Mouse (Mus musculus) midbrain, postnatal 0 days (tissue): ENCODE results near the gene Kifc1. TPM values are rescaled to one million over a fixed set of nuclear protein-coding genes. Genes with fewer than 3 reads are reported as not detected.
A peak's percentile ranks its signal among the peaks of the same experiment; 100 is the strongest.

Experiments
- ATAC-seq: fragments of 200-750 bp; cut with Nextera tagmentation; 2 replicates; pipeline ENCODE4 v1.8.0; 2017; ENCODE audit warnings: moderate number of reproducible peaks, mild to moderate bottlenecking, moderate TSS enrichment, moderate library complexity; ENCODE audit not compliant: low FRiP score
- DNase-seq: peaks from one replicate; pipeline ENCODE4 v3.0.0-alpha.2; 2015; ENCODE audit warnings: low spot score
- H3K27ac ChIP-seq: fragments of 300-500 bp; sonication (generic); 2 replicates; pipeline ENCODE4 v1.5.1; 2014; ENCODE audit warnings: low read depth, mild to moderate bottlenecking, low read length, mixed read lengths
- H3K27me3 ChIP-seq: fragments of 300-500 bp; sonication (generic); 2 replicates; pipeline ENCODE4 v1.6.1; 2014; ENCODE audit warnings: low read length, control low read depth, mixed read lengths; ENCODE audit not compliant: insufficient read depth
- H3K36me3 ChIP-seq: fragments of 300-500 bp; sonication (generic); 2 replicates; pipeline ENCODE4 v1.6.1; 2014; ENCODE audit warnings: low read length, control low read depth, mixed read lengths; ENCODE audit not compliant: insufficient read depth
- H3K4me1 ChIP-seq: fragments of 300-500 bp; sonication (generic); 2 replicates; pipeline ENCODE4 v1.6.1; 2014; ENCODE audit warnings: mild to moderate bottlenecking, control low read depth, antibody characterized with exemption, low read length, mixed read lengths; ENCODE audit not compliant: insufficient read depth
- H3K4me2 ChIP-seq: fragments of 300-500 bp; sonication (generic); 2 replicates; pipeline ENCODE4 v1.6.1; 2014; ENCODE audit warnings: low read depth, mild to moderate bottlenecking, low read length, mixed read lengths; ENCODE audit not compliant: poor library complexity, severe bottlenecking
- H3K4me3 ChIP-seq: fragments of 300-500 bp; sonication (generic); 2 replicates; pipeline ENCODE4 v1.5.1; 2014; ENCODE audit warnings: low read depth, mild to moderate bottlenecking, low read length, moderate library complexity
- H3K9ac ChIP-seq: fragments of 300-500 bp; sonication (generic); replicated peaks from 2 replicates; pipeline ENCODE4 v1.6.1; 2014; ENCODE audit warnings: mild to moderate bottlenecking, low read length, moderate library complexity, mixed read lengths; ENCODE audit not compliant: poor library complexity, severe bottlenecking
- H3K9me3 ChIP-seq: fragments of 300-500 bp; sonication (generic); 2 replicates; pipeline ENCODE4 v1.6.1; 2016; ENCODE audit warnings: low read length, control low read depth
- CTCF ChIP-seq: IDR thresholded peaks from 2 replicates; pipeline ENCODE4 v1.5.1; 2016; ENCODE audit warnings: antibody characterized with exemption, mild to moderate bottlenecking
- WGBS: fragments of 180-500 bp; shearing (Covaris S2); extraction: QIAGEN DNeasy Blood & Tissue Kit; methylation state at CpG from one replicate; pipeline ENCODE4 v1.1.7; 2014; 5-methylcytosine and 5-hydroxymethylcytosine counted together
- polyA plus RNA-seq: library from polyadenylated mRNA; unstranded; fragments of >200 nt; fragmentation: Nextera tagmentation; extraction: Ambion mirVana; gene quantifications from 2 replicates; pipeline ENCODE4 v1.2.1, GENCODE M21; 2015
- total RNA-seq: library from RNA; depleted of rRNA; stranded (reverse); fragments of >200 nt; gene quantifications from 2 replicates; pipeline ENCODE4 v1.2.3, GENCODE M21; 2014; rRNA removed

Gene Kifc1
- total RNA-seq (4.3 and 5.0 TPM in 2 replicates), polyA plus RNA-seq (1.4 and 2.2 TPM in 2 replicates)

DNA sequence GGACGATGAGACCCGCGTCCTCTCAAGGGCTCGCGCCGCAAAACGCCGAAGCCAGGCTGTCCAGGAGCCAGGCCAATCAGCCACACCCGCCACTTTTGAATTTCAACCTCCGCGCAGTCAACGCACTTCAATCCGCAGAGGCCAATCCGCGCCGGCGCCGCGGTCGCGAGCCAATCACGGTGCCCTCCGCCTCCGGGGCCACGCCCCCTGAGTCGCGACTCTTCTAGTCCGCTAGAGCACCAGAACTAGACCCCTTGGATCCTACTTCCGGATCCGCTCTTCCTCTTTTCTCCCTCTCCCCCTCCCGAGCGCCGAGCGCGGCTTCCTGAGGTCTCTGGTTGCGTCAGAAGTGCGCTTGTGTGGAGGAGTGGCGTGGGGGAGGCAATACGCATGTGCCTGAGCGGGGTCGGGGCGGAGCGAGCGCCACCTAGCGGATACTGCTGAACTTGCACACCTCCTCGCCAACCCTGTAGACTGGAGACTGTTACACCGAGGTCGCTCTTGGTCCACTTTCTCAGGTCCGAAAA lies at the start of gene Kifc1:
Kifc1 (minus strand) TSS at position 129 of the 527 bp plus-strand sequence.
- peak; percentile 99 for ATAC-seq
- WGBS: under 1% methylated on average over 49 of the region's 49 CpGs
- no peak within 1 kb of the TSS for H3K27ac ChIP-seq

GRCm38 (mm10) chr17:33938783-33939182 lies 48.3 kb upstream of the Kifc1 start:
- Histone ChIP-seq H3K4me3 (no peak overlapping the region), H3K4me1 (peaks cover 16% of the 10 kb centered on the region), H3K4me2 (no peak overlapping the region), H3K27me3 (no peaks in the 10 kb centered on the region), H3K9ac (no peak overlapping the region), H3K27ac (no peak overlapping the region), H3K36me3 (peaks cover 20% of the 10 kb centered on the region), H3K9me3 (no peaks in the 10 kb centered on the region)
- ATAC-seq: no peak
- WGBS: 88% methylated on average over 11 of the region's 11 CpGs
- DNase-seq: no peak
- no peak for TF ChIP-seq CTCF

More for the DNA sequence above, at the start of gene Kifc1:
- Histone ChIP-seq H3K4me1 (no peaks in the 10 kb centered on the region), H3K9me3 (no peaks in the 10 kb centered on the region), H3K4me2 (peak within 1 kb of the TSS; percentile 66), H3K27me3 (no peaks in the 10 kb centered on the region), H3K4me3 (peak within 1 kb of the TSS; percentile 50), H3K36me3 (no peaks in the 10 kb centered on the region), H3K9ac (no peak within 1 kb of the TSS; the same call in 1 of the 2 replicates)
- DNase-seq: peak; percentile 100
- TF ChIP-seq CTCF: peak; percentile 100

- H3K9ac ChIP-seq: no peak overlapping the region
- H3K4me3 ChIP-seq: no peak overlapping the region
- peaks cover 20% of the 10 kb centered on the region for H3K36me3 ChIP-seq
- DNase-seq (no peak), ATAC-seq (no peak)
- H3K9me3 ChIP-seq: no peaks in the 10 kb centered on the region
- no peak overlapping the region for H3K4me2 ChIP-seq
- 85% methylated on average over 15 of the region's 15 CpGs for WGBS
- no peak for TF ChIP-seq CTCF
- peaks cover 16% of the 10 kb centered on the region for H3K4me1 ChIP-seq
- H3K27me3 ChIP-seq: no peaks in the 10 kb centered on the region
- no peak overlapping the region for H3K27ac ChIP-seq
These were observed 46.5 kb upstream of the Kifc1 start for GRCm38 (mm10) chr17:33936993-33937392.

- Histone ChIP-seq H3K4me3 (no peak overlapping the region), H3K9ac (no peak overlapping the region), H3K27me3 (no peaks in the 10 kb centered on the region), H3K9me3 (no peaks in the 10 kb centered on the region), H3K4me1 (peaks cover 11% of the 10 kb centered on the region), H3K27ac (no peak overlapping the region), H3K4me2 (no peak overlapping the region), H3K36me3 (peaks cover 20% of the 10 kb centered on the region)
- DNase-seq (no peak), ATAC-seq (no peak)
- 91% methylated on average over 21 of the region's 21 CpGs for WGBS
- TF ChIP-seq CTCF: no peak
These were observed 45.1 kb upstream of the Kifc1 start for GRCm38 (mm10) chr17:33935422-33936055.

DNA sequence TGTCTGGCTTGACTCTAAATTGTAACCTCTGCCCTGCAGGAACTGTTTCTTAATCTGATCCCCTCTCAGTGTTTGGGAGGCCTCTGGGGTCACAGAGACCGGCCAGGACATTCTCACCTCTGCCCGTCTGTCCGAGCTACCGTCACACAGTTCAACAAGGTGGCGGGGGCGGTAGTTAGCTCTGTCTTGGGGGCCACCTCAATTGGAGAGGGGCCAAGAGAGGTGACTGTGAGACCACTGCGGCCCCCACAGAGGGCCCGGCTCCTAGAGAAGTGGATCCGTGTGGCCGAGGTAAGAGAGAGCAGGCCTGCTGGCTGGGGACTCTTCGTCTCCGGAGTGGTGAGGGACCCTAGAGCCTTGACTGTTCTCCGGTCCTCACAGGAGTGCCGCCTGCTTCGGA lies 42.5 kb upstream of the Kifc1 start:
- no peak for TF ChIP-seq CTCF
- 95% methylated on average over 15 of the region's 15 CpGs for WGBS

GRCm38 (mm10) chr17:33932448-33932847 lies 42.0 kb upstream of the Kifc1 start:
- no peak overlapping the region for H3K9ac ChIP-seq
- no peaks in the 10 kb centered on the region for H3K9me3 ChIP-seq
- 88% methylated on average over 14 of the region's 14 CpGs for WGBS
- 0 out of 2 replicates have a peak, but pooled peaks cover 5% of the 10 kb centered on the region for H3K4me1 ChIP-seq
- ATAC-seq (no peak), DNase-seq (no peak)
- no peak overlapping the region for H3K27ac ChIP-seq
- H3K4me3 ChIP-seq: no peak overlapping the region
- TF ChIP-seq CTCF: no peak
- H3K4me2 ChIP-seq: no peak overlapping the region
- H3K27me3 ChIP-seq: no peaks in the 10 kb centered on the region
- peaks cover 20% of the 10 kb centered on the region for H3K36me3 ChIP-seq

More for the DNA sequence above, 42.5 kb upstream of the Kifc1 start:
- no peak overlapping the region for H3K4me3 ChIP-seq
- no peak overlapping the region for H3K27ac ChIP-seq
- no peaks in the 10 kb centered on the region for H3K27me3 ChIP-seq
- H3K9ac ChIP-seq: no peak overlapping the region
- 0 out of 2 replicates have a peak, but pooled peaks cover 5% of the 10 kb centered on the region for H3K4me1 ChIP-seq
- DNase-seq: no peak
- no peaks in the 10 kb centered on the region for H3K9me3 ChIP-seq
- peaks cover 20% of the 10 kb centered on the region for H3K36me3 ChIP-seq
- ATAC-seq: no peak
- H3K4me2 ChIP-seq: no peak overlapping the region
